Mouse (Mus musculus): ENCODE measurements around the gene Adgrd1. TPM values are rescaled to one million over a fixed set of nuclear protein-coding genes. Genes with fewer than 3 reads are reported as not detected.
A peak's percentile ranks its signal among the peaks of the same experiment; 100 is the strongest.

The Adgrd1 gene
- polyA plus RNA-seq, 1 experiment from 2014 or later = 0.06 TPM

DNA sequence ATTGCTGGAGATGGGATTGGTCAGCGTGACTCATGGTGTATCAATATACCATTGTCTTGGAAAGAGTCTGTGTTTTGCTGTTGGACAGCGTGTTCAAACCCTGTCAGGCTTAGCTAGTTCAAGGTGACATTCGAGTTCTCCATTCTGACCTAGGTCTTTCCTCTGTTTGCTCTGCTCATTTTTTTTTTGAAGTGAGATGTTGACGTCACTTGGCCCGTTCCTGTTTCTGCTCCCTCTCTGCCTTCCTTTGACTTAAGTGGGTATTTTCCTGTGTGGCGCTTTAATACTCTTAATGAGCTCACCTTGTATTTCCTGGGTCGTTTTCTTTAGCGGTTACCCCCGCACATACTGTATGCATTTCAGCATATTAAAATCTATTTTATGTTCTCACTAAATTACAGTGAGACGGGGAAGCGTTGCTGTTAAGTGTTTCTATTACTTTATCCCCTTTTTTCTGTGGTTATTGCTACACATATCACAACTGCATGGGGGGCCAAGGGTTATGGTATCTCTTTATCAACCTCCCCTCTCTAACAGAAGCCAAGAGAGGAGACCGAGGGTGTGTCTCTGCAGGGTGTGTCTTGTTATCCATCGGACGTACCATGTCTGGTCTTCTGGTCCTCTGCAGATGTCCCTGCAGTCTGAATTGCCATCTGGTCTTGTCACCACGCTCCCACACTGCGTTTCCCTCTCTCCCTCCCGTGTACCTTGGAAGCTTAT, 83.6 kb downstream of the Adgrd1 start:
- Histone ChIP-seq H3K4me3 (ENCODE audit: low read depth, low read length) (no peak overlapping the region), H3K27me3 (ENCODE audit: control insufficient read depth, insufficient read depth, low read length) (no peaks in the 10 kb centered on the region; the same call in 1 of the 2 replicates), H3K4me2 (ENCODE audit: low read depth, low read length) (no peak overlapping the region), H3K36me3 (replicated peaks; ENCODE audit: control insufficient read depth, insufficient read depth, low read depth, low read length) (no peaks in the 10 kb centered on the region), H3K9ac (replicated peaks; ENCODE audit: low read length) (no peak overlapping the region), H3K4me1 (ENCODE audit: control insufficient read depth, insufficient read depth, low read length) (no peaks in the 10 kb centered on the region), H3K9me3 (replicated peaks; ENCODE audit: control insufficient read depth, low read length) (no peaks in the 10 kb centered on the region), H3K27ac (replicated peaks; ENCODE audit: low read depth, low read length) (no peak overlapping the region)
- ATAC-seq (replicated peaks; ENCODE audit: insufficient number of reproducible peaks, low FRiP score, low TSS enrichment, low read depth) (no peak), DNase-seq (ENCODE audit: low spot score) (no peak)
- 85% methylated on average over 17 of the region's 17 CpGs for WGBS

DNA sequence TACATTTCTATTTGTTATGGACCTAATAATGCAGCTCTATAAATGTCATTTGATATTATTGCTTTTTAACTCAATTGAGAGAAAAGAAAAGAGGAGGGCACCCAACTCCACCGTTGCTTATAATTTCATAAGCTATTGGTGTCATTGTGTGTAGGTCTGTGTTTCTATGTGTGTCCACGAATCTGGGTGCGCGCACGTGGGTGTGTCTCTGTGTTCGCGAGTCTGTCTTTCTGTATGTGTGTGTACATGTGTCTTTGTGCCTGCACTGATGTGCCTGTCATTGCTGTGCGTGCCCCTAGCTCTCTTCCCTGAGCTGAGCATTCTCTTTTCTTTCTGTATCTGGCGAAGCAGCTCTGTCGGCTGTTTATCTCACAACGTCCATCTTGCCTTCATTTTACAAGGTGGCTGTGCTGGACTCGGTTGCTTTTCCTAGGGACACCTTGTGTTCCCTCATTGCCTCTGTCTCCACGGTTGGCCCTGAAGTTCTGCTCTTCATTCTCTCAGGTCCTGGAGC, 84.2 kb downstream of the Adgrd1 start:
- DNase-seq (ENCODE audit: low spot score) (no peak), ATAC-seq (replicated peaks; ENCODE audit: insufficient number of reproducible peaks, low FRiP score, low TSS enrichment, low read depth) (no peak)
- Histone ChIP-seq H3K9me3 (replicated peaks; ENCODE audit: control insufficient read depth, low read length) (no peaks in the 10 kb centered on the region), H3K36me3 (replicated peaks; ENCODE audit: control insufficient read depth, insufficient read depth, low read depth, low read length) (no peaks in the 10 kb centered on the region), H3K27ac (replicated peaks; ENCODE audit: low read depth, low read length) (no peak overlapping the region), H3K9ac (replicated peaks; ENCODE audit: low read length) (no peak overlapping the region), H3K4me2 (ENCODE audit: low read depth, low read length) (no peak overlapping the region), H3K27me3 (ENCODE audit: control insufficient read depth, insufficient read depth, low read length) (no peaks in the 10 kb centered on the region; the same call in 1 of the 2 replicates), H3K4me1 (ENCODE audit: control insufficient read depth, insufficient read depth, low read length) (no peaks in the 10 kb centered on the region), H3K4me3 (ENCODE audit: low read depth, low read length) (no peak overlapping the region)
- WGBS = 88% methylated on average over 13 of the region's 13 CpGs

DNA sequence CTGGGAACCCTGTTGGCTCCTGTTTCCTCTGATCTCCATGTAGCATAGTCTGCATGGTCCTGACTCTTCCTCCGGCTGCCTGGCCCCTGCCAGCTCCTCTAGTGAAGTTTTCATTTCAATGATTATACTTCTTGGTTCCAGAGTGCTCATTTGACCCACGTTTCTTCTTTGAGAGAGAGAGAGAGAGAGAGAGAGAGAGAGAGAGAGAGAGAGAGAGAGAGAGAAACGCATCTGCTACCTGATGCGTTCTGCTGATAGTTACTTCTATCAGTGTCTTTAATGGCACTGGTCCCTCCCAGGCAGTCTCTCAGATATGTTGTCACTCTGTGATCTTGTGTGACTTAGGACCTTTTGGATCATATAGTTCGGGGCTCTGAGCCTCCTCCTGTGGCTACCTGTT, 84.9 kb downstream of the Adgrd1 start:
- H3K36me3 ChIP-seq (replicated peaks; ENCODE audit: control insufficient read depth, insufficient read depth, low read depth, low read length) = no peaks in the 10 kb centered on the region
- no peak overlapping the region for H3K9ac ChIP-seq (replicated peaks; ENCODE audit: low read length)
- no peaks in the 10 kb centered on the region for H3K9me3 ChIP-seq (replicated peaks; ENCODE audit: control insufficient read depth, low read length)
- WGBS = 63% methylated on average over 5 of the region's 5 CpGs
- no peak overlapping the region for H3K4me3 ChIP-seq (ENCODE audit: low read depth, low read length)
- H3K4me2 ChIP-seq (ENCODE audit: low read depth, low read length) = no peak overlapping the region
- ATAC-seq (replicated peaks; ENCODE audit: insufficient number of reproducible peaks, low FRiP score, low TSS enrichment, low read depth) = no peak
- no peaks in the 10 kb centered on the region for H3K4me1 ChIP-seq (ENCODE audit: control insufficient read depth, insufficient read depth, low read length)
- no peaks in the 10 kb centered on the region; the same call in 1 of the 2 replicates for H3K27me3 ChIP-seq (ENCODE audit: control insufficient read depth, insufficient read depth, low read length)
- DNase-seq (ENCODE audit: low spot score) = no peak
- no peak overlapping the region for H3K27ac ChIP-seq (replicated peaks; ENCODE audit: low read depth, low read length)

DNA sequence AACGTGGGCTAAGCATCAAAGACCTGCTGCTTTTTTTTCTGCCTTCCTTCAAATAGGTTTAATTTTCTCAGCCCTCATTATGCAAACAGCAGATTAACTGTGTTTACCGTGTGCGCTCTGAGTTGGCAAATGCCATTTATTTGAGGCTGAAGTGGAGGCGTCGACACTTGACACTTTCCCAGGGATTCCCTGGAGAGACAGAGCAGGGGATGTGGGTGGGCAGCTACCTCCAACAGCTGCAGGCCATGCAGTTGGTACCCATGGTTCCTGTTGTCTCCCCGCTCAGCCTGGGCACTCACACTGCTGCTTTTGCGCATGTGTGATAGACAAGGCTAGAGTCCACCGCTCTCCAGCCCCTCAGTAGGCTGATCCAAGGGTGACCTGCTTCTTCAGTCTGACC, 86.0 kb downstream of the Adgrd1 start:
- Histone ChIP-seq H3K4me2 (ENCODE audit: low read depth, low read length) (no peak overlapping the region), H3K9me3 (replicated peaks; ENCODE audit: control insufficient read depth, low read length) (no peaks in the 10 kb centered on the region), H3K9ac (replicated peaks; ENCODE audit: low read length) (no peak overlapping the region), H3K27me3 (ENCODE audit: control insufficient read depth, insufficient read depth, low read length) (no peaks in the 10 kb centered on the region; the same call in 1 of the 2 replicates), H3K27ac (replicated peaks; ENCODE audit: low read depth, low read length) (no peak overlapping the region), H3K4me1 (ENCODE audit: control insufficient read depth, insufficient read depth, low read length) (no peaks in the 10 kb centered on the region), H3K4me3 (ENCODE audit: low read depth, low read length) (no peak overlapping the region), H3K36me3 (replicated peaks; ENCODE audit: control insufficient read depth, insufficient read depth, low read depth, low read length) (no peaks in the 10 kb centered on the region)
- 47% methylated on average over 8 of the region's 8 CpGs for WGBS
- DNase-seq (ENCODE audit: low spot score) = no peak
- no peak for ATAC-seq (replicated peaks; ENCODE audit: insufficient number of reproducible peaks, low FRiP score, low TSS enrichment, low read depth)

GRCm38 (mm10) chr5:129186260-129186659, 89.7 kb downstream of the Adgrd1 start:
- no peaks in the 10 kb centered on the region for H3K4me1 ChIP-seq (ENCODE audit: control insufficient read depth, insufficient read depth, low read length)
- H3K4me2 ChIP-seq (ENCODE audit: low read depth, low read length) = no peak overlapping the region
- H3K36me3 ChIP-seq (replicated peaks; ENCODE audit: control insufficient read depth, insufficient read depth, low read depth, low read length) = no peaks in the 10 kb centered on the region
- 11% methylated on average over 2 of the region's 2 CpGs for WGBS
- no peak overlapping the region for H3K27ac ChIP-seq (replicated peaks; ENCODE audit: low read depth, low read length)
- no peak overlapping the region for H3K9ac ChIP-seq (replicated peaks; ENCODE audit: low read length)
- DNase-seq (ENCODE audit: low spot score) (peak; percentile 44), ATAC-seq (replicated peaks; ENCODE audit: insufficient number of reproducible peaks, low FRiP score, low TSS enrichment, low read depth) (no peak)
- H3K27me3 ChIP-seq (ENCODE audit: control insufficient read depth, insufficient read depth, low read length) = no peaks in the 10 kb centered on the region; the same call in 1 of the 2 replicates
- H3K9me3 ChIP-seq (replicated peaks; ENCODE audit: control insufficient read depth, low read length) = no peaks in the 10 kb centered on the region
- no peak overlapping the region for H3K4me3 ChIP-seq (ENCODE audit: low read depth, low read length)

GRCm38 (mm10) chr5:129186926-129187325, 90.4 kb downstream of the Adgrd1 start:
- Histone ChIP-seq H3K4me2 (ENCODE audit: low read depth, low read length) (no peak overlapping the region), H3K27ac (replicated peaks; ENCODE audit: low read depth, low read length) (no peak overlapping the region), H3K4me3 (ENCODE audit: low read depth, low read length) (no peak overlapping the region), H3K36me3 (replicated peaks; ENCODE audit: control insufficient read depth, insufficient read depth, low read depth, low read length) (no peaks in the 10 kb centered on the region), H3K4me1 (ENCODE audit: control insufficient read depth, insufficient read depth, low read length) (no peaks in the 10 kb centered on the region), H3K9ac (replicated peaks; ENCODE audit: low read length) (no peak overlapping the region), H3K27me3 (ENCODE audit: control insufficient read depth, insufficient read depth, low read length) (no peaks in the 10 kb centered on the region), H3K9me3 (replicated peaks; ENCODE audit: control insufficient read depth, low read length) (no peaks in the 10 kb centered on the region)
- 77% methylated on average over 7 of the region's 7 CpGs for WGBS
- ATAC-seq (replicated peaks; ENCODE audit: insufficient number of reproducible peaks, low FRiP score, low TSS enrichment, low read depth) (no peak), DNase-seq (ENCODE audit: low spot score) (no peak)

DNA sequence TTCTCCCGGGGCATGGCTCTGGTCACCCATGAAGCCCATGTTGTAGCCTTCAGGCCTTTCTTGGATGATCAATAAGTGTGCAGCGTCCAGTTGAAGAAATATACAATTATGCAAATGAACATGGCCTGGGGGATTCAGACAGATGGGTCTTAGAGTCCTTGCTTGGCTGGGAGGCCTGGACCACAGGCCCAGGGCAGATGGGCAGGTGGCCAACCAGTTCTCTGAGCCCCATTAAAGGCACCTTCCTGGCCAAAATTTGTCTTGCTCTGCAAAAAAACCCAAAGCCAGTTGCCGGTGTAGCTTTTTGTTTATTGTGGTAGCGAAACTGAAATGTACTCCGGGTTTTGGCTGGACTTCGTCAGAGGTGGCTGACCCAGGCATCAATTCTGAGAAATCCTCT, 92.5 kb downstream of the Adgrd1 start:
- no peak for DNase-seq (ENCODE audit: low spot score)
- H3K4me3 ChIP-seq (ENCODE audit: low read depth, low read length) = no peak overlapping the region
- no peaks in the 10 kb centered on the region for H3K36me3 ChIP-seq (replicated peaks; ENCODE audit: control insufficient read depth, insufficient read depth, low read depth, low read length)
- no peak overlapping the region for H3K4me2 ChIP-seq (ENCODE audit: low read depth, low read length)
- 82% methylated on average over 6 of the region's 6 CpGs for WGBS
- no peaks in the 10 kb centered on the region for H3K27me3 ChIP-seq (ENCODE audit: control insufficient read depth, insufficient read depth, low read length)
- ATAC-seq (replicated peaks; ENCODE audit: insufficient number of reproducible peaks, low FRiP score, low TSS enrichment, low read depth) = no peak
- no peak overlapping the region for H3K9ac ChIP-seq (replicated peaks; ENCODE audit: low read length)
- H3K4me1 ChIP-seq (ENCODE audit: control insufficient read depth, insufficient read depth, low read length) = no peaks in the 10 kb centered on the region
- H3K9me3 ChIP-seq (replicated peaks; ENCODE audit: control insufficient read depth, low read length) = no peaks in the 10 kb centered on the region
- H3K27ac ChIP-seq (replicated peaks; ENCODE audit: low read depth, low read length) = no peak overlapping the region

DNA sequence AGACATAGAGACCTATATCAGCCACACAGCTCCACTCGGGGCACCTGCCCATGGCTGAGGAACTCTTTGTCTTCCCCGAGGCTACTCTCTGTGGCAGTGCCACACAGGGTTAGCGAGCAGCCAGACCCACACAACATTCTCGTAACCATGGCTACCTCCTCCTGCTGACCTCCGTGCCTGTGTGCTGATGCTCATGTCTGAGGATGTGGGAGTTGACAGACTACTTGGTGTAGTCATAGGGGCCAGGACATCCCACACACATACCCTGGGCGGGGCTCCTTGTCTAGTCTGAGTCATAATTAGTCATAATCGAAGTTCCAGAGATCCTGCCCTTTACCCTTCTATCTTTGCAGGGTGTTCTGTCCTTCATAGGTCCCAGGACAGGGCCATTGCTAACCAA, 93.5 kb downstream of the Adgrd1 start:
- no peak overlapping the region for H3K4me2 ChIP-seq (ENCODE audit: low read depth, low read length)
- H3K27ac ChIP-seq (replicated peaks; ENCODE audit: low read depth, low read length) = no peak overlapping the region
- 74% methylated on average over 7 of the region's 7 CpGs for WGBS
- no peaks in the 10 kb centered on the region for H3K27me3 ChIP-seq (ENCODE audit: control insufficient read depth, insufficient read depth, low read length)
- no peak overlapping the region for H3K9ac ChIP-seq (replicated peaks; ENCODE audit: low read length)
- H3K4me3 ChIP-seq (ENCODE audit: low read depth, low read length) = no peak overlapping the region
- H3K9me3 ChIP-seq (replicated peaks; ENCODE audit: control insufficient read depth, low read length) = no peaks in the 10 kb centered on the region
- H3K36me3 ChIP-seq (replicated peaks; ENCODE audit: control insufficient read depth, insufficient read depth, low read depth, low read length) = no peaks in the 10 kb centered on the region
- no peak; the same call in 1 of the 2 replicates for ATAC-seq (replicated peaks; ENCODE audit: insufficient number of reproducible peaks, low FRiP score, low TSS enrichment, low read depth)
- no peaks in the 10 kb centered on the region for H3K4me1 ChIP-seq (ENCODE audit: control insufficient read depth, insufficient read depth, low read length)
- DNase-seq (ENCODE audit: low spot score) = no peak
